Mouse (Mus musculus) neural tube, embryonic 13.5 days (tissue): Measurements from ENCODE around the gene Gzmb. TPM values are rescaled to one million over a fixed set of nuclear protein-coding genes. Genes with fewer than 3 reads are reported as not detected.
"Not testable (repeated sequence)": the region's sequence is repeated elsewhere in the genome, so short reads cannot be mapped to it uniquely, and the experiment has no call there.

Source experiments
- ATAC-seq: fragments of 200-750 bp; cut with Nextera tagmentation; 2 replicates; pipeline ENCODE4 v1.8.0; 2017; ENCODE audit warnings: low read depth, mild to moderate bottlenecking, moderate TSS enrichment, moderate library complexity
- H3K27ac ChIP-seq: fragments of 300-500 bp; sonication (generic); replicated peaks from 2 replicates; pipeline ENCODE4 v1.5.1; 2015; ENCODE audit warnings: moderate library complexity, mild to moderate bottlenecking, inconsistent platforms
- H3K27me3 ChIP-seq: fragments of 300-500 bp; sonication (generic); 2 replicates; pipeline ENCODE4 v1.6.1; 2015; ENCODE audit warnings: mild to moderate bottlenecking, inconsistent platforms
- H3K36me3 ChIP-seq: fragments of 300-500 bp; sonication (generic); 2 replicates; pipeline ENCODE4 v1.6.1; 2015; ENCODE audit warnings: mild to moderate bottlenecking, inconsistent platforms
- H3K4me1 ChIP-seq: fragments of 300-500 bp; sonication (generic); replicated peaks from 2 replicates; pipeline ENCODE4 v1.6.1; 2015; ENCODE audit warnings: inconsistent platforms
- H3K4me2 ChIP-seq: fragments of 300-500 bp; sonication (generic); 2 replicates; pipeline ENCODE4 v1.6.1; 2015; ENCODE audit warnings: inconsistent platforms, mild to moderate bottlenecking, moderate library complexity
- H3K4me3 ChIP-seq: fragments of 300-500 bp; sonication (generic); 2 replicates; pipeline ENCODE4 v1.5.1; 2015; ENCODE audit warnings: mild to moderate bottlenecking, inconsistent platforms
- H3K9ac ChIP-seq: fragments of 300-500 bp; sonication (generic); 2 replicates; pipeline ENCODE4 v1.6.1; 2015; ENCODE audit warnings: moderate library complexity, mild to moderate bottlenecking, inconsistent platforms
- H3K9me3 ChIP-seq: fragments of 300-500 bp; sonication (generic); 2 replicates; pipeline ENCODE4 v1.6.1; 2016; ENCODE audit warnings: inconsistent platforms
- WGBS: fragments of 180-500 bp; shearing (Covaris S2); methylation state at CpG from one replicate; pipeline ENCODE4 v1.1.7; 2015; 5-methylcytosine and 5-hydroxymethylcytosine counted together
- polyA plus RNA-seq: library from polyadenylated mRNA; unstranded; fragments of >200 nt; fragmentation: Nextera tagmentation; extraction: Ambion mirVana; gene quantifications from 2 replicates; pipeline ENCODE4 v1.2.1, GENCODE M21; 2015

Gzmb gene
- polyA plus RNA-seq, 1 experiment from 2014 or later: not detected

DNA sequence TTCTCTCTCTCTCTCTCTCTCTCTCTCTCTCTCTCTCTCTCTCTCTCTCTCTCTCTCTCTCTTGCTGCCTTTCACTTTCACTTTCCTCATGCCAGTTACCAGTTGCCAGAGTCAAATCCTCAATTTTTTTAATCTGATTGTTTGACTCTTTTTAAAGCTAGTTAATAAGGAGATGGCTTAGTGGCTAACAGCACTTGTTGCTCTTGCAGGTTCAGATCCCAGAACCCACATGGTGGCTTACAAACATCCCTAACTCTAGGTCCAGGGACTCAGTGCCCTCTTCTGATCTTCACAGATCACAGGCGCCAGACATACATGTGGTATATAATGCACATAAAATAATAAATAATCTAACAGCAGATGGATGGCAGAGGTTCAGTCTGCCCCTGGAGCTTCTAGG, 21.8 kb upstream of the Gzmb start:
- ATAC-seq: no peak
- Histone ChIP-seq H3K4me2 (no peak overlapping the region), H3K9me3 (no peaks in the 10 kb centered on the region), H3K9ac (no peak overlapping the region), H3K27ac (no peak overlapping the region), H3K4me3 (no peak overlapping the region), H3K4me1 (no peaks in the 10 kb centered on the region), H3K27me3 (no peaks in the 10 kb centered on the region), H3K36me3 (no peaks in the 10 kb centered on the region)
- 89% methylated on average over 1 of the region's 1 CpGs for WGBS

DNA sequence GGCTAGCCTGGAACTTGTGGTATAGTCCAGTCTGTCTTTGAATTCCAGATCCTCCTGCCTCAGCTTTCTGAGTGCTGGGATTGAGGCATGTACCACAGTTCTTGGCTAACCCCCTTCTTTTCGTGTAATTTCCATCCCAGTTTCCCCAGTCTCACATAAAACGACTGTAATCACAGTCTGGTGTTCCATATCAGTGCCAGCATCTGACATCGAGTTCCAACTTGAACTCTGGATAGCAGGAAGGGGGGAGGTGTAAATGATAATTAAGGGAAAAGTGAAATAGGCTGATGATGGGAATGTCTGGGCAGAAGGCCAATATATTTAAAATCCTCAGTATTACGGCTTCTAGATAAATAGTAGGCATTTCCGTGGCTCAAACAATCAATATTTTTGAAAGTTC, 19.0 kb upstream of the Gzmb start:
- H3K9ac ChIP-seq: no peak overlapping the region
- no peak overlapping the region for H3K4me2 ChIP-seq
- no peaks in the 10 kb centered on the region for H3K4me1 ChIP-seq
- H3K4me3 ChIP-seq: no peak overlapping the region
- 66% methylated on average over 5 of the region's 5 CpGs for WGBS
- ATAC-seq: no peak
- H3K27me3 ChIP-seq: no peaks in the 10 kb centered on the region
- H3K9me3 ChIP-seq: no peaks in the 10 kb centered on the region
- H3K36me3 ChIP-seq: no peaks in the 10 kb centered on the region
- no peak overlapping the region for H3K27ac ChIP-seq

DNA sequence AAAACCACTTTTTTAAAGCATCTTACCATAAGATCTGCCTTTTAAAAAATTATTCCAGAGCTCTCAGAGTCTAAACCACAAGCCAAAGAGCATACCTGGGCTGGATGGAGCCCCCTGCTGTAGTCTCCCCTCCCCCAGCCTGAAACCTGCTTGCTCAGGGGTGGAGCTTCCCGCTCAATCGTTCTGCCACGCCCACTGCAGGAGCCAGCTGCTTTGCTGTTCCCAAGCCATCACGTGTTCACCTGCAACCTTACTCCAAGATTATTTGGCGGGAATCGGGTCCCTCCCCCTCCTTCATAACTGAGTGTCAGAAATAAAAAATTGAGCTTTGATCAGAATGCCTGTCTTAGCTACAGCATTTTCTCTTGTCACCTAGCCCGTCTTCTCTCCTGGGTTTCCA, 16.6 kb upstream of the Gzmb start:
- 48% methylated on average over 7 of the region's 7 CpGs for WGBS
- not testable (repeated sequence) for H3K4me1 ChIP-seq

DNA sequence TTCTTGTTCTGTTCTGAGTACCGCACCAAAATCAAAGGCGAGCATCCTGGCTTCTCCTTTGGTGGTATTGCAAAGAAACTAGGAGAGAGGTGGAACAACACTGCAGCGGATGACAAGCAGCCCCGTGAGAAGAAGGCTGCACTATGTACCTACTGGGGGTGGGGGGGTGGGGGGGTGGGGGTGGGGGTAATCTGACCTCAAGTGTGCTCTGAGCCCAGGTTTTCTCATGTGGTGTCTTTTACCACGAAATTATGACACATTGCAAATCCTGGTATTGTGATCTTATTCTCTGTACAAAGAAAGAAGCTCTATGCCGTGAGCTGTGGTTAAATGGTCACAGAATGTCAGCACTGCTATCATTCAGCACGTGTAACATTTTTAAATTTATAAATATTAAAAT, 14.0 kb upstream of the Gzmb start:
- not testable (repeated sequence) for H3K27ac ChIP-seq, H3K4me1 ChIP-seq, H3K9ac ChIP-seq, H3K36me3 ChIP-seq, ATAC-seq, H3K4me3 ChIP-seq, H3K27me3 ChIP-seq, H3K4me2 ChIP-seq, H3K9me3 ChIP-seq
- WGBS: 84% methylated on average over 7 of the region's 7 CpGs

More for the DNA sequence above, 16.6 kb upstream of the Gzmb start:
- H3K4me3 ChIP-seq, H3K36me3 ChIP-seq, H3K27me3 ChIP-seq, H3K9ac ChIP-seq, H3K9me3 ChIP-seq, H3K27ac ChIP-seq, ATAC-seq, H3K4me2 ChIP-seq: not testable (repeated sequence)

DNA sequence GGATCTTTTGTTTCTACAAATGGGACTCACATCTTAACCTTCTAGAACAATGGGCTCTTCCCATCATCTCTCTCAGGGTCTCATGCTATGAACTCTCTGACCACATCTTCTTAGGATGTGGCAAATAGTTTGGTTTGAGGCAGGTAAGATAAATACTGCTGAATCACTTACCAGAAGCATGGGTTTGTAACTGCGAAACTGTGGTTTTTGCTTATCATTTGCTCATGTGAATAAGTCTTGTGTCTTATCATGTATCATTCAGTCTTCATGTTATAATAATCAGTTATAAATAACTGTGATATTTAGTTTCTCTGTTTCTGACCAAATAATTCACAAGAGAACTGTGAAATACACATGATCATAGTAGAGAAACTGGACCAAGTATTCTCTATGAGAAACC, 4.0 kb upstream of the Gzmb start:
- H3K9ac ChIP-seq: no peak overlapping the region
- no peak overlapping the region for H3K4me2 ChIP-seq
- ATAC-seq: no peak
- H3K27ac ChIP-seq: no peak overlapping the region
- H3K4me3 ChIP-seq: no peak overlapping the region
- no peaks in the 10 kb centered on the region for H3K36me3 ChIP-seq
- no peaks in the 10 kb centered on the region for H3K4me1 ChIP-seq
- H3K9me3 ChIP-seq: no peaks in the 10 kb centered on the region
- WGBS: 88% methylated on average over 1 of the region's 1 CpGs
- H3K27me3 ChIP-seq: no peaks in the 10 kb centered on the region

DNA sequence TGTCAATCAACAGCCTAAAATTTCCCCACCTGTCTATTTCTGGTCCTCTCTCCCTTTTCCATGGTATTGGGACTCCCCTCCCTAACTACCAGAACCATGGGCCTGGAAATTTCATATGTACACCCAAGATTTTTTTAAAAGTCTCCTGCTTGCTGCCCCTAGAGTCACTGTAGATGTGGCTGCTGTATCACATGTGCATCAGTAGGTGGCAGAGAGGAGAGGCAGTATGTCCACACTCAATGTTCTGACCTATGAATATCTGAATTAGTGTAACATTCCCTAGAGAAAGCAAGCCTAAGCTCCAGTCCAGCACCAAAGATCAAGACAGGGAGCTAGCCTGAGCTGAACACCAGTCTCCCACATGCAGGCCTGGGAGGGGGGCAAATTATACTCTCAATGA, 21.7 kb downstream of the Gzmb start:
- H3K9me3 ChIP-seq: no peaks in the 10 kb centered on the region
- no peak overlapping the region for H3K9ac ChIP-seq
- no peak overlapping the region for H3K4me2 ChIP-seq
- H3K4me1 ChIP-seq: no peaks in the 10 kb centered on the region
- H3K27me3 ChIP-seq: no peaks in the 10 kb centered on the region
- H3K36me3 ChIP-seq: no peaks in the 10 kb centered on the region
- H3K27ac ChIP-seq: no peak overlapping the region
- ATAC-seq: no peak
- H3K4me3 ChIP-seq: no peak overlapping the region

DNA sequence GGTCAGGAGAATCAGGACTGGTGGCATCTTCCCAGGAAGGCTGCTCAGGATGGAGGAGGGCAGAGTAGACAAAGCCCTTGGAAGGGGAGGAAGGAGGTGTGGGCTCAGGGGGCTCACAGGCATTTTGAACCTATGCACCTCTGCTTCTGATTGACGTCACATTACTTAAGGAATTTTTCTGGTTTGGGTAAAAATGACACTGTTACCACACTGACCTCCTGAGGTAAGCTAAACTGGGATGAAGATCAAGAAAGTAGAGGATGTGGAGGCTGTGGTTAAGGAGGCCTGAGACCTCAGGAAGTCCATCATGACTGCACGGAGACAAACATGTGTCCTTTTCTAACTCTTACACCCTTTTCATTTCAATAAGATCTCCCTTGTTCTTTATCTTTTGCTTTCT, 27.5 kb downstream of the Gzmb start, which contains the start of gene Gzmc:
Gene Gzmc (minus strand): TSS at position 101 of the 400 bp plus-strand sequence.
- Histone ChIP-seq H3K27me3 (no peaks in the 10 kb centered on the region), H3K9me3 (no peaks in the 10 kb centered on the region), H3K4me3 (no peak within 1 kb of the TSS), H3K36me3 (no peaks in the 10 kb centered on the region), H3K4me1 (no peaks in the 10 kb centered on the region), H3K27ac (no peak within 1 kb of the TSS), H3K9ac (no peak within 1 kb of the TSS), H3K4me2 (no peak within 1 kb of the TSS)
- no peak for ATAC-seq
- 88% methylated on average over 2 of the region's 2 CpGs for WGBS

DNA sequence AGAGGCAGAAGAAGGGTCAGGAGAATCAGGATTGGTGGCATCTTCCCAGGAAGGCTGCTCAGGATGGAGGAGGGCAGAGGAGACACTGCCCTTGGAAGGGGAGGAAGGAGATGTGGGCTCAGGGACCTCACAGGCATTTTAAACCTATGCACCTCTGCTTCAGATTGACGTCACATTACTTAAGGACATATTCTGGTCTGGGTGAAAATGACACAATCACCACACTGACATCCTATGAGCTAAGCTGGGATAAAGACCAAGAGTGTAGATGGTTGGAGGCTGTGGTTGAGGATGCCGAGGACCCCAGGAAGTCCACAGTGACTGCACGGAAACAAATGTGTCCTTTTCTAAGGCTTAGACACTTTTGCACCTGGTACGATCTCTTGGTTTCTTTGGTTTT, 50.7 kb downstream of the Gzmb start, which contains the start of gene Gzmf:
Gene Gzmf (minus strand): TSS at position 101 of the 400 bp plus-strand sequence.
- H3K4me2 ChIP-seq: no peak within 1 kb of the TSS
- no peak for ATAC-seq
- no peak within 1 kb of the TSS for H3K4me3 ChIP-seq
- H3K27me3 ChIP-seq: no peaks in the 10 kb centered on the region
- 92% methylated on average over 4 of the region's 4 CpGs for WGBS
- H3K27ac ChIP-seq: no peak within 1 kb of the TSS
- no peaks in the 10 kb centered on the region for H3K9me3 ChIP-seq
- H3K9ac ChIP-seq: no peak within 1 kb of the TSS
- no peaks in the 10 kb centered on the region for H3K4me1 ChIP-seq
- no peaks in the 10 kb centered on the region for H3K36me3 ChIP-seq

Other genes starting within 250 kb of the Gzmb start
- not detected in 2 replicates for gene Mcpt1, start 244.3 kb downstream of the Gzmb start, polyA plus RNA-seq
- not detected in 2 replicates for gene Mcpt9, start 231.8 kb downstream of the Gzmb start, polyA plus RNA-seq
- gene Mcpt2, start 220.2 kb downstream of the Gzmb start, polyA plus RNA-seq: not detected in 2 replicates
- not detected in 2 replicates for gene Mcpt4, start 199.9 kb downstream of the Gzmb start, polyA plus RNA-seq
- not detected in 2 replicates for gene Mcpt8, start 177.0 kb downstream of the Gzmb start, polyA plus RNA-seq
- gene Ctsg, start 159.7 kb downstream of the Gzmb start, polyA plus RNA-seq: not detected in 2 replicates
- not detected in 2 replicates for gene Gzme, start 141.6 kb downstream of the Gzmb start, polyA plus RNA-seq
- not detected in 2 replicates for gene Gzmd, start 129.7 kb downstream of the Gzmb start, polyA plus RNA-seq
- gene Gzmg, start 102.7 kb downstream of the Gzmb start, polyA plus RNA-seq: not detected in 2 replicates
- gene Gzmn, start 87.7 kb downstream of the Gzmb start, polyA plus RNA-seq: not detected in 2 replicates
- gene Gzmf, start 50.8 kb downstream of the Gzmb start, polyA plus RNA-seq: not detected in 2 replicates
- gene Gzmc, start 27.6 kb downstream of the Gzmb start, polyA plus RNA-seq: not detected in 2 replicates
- 0.07 and 0.15 TPM in 2 replicates for gene Atp12a, start 102.8 kb upstream of the Gzmb start, polyA plus RNA-seq
- gene Rnf17, start 140.3 kb upstream of the Gzmb start, polyA plus RNA-seq: 0.28 and 0.68 TPM in 2 replicates